Mouse (Mus musculus) midbrain, embryonic 10.5 days (tissue): ENCODE results near the gene Ypel3. TPM values are rescaled to one million over a fixed set of nuclear protein-coding genes. Genes with fewer than 3 reads are reported as not detected.
A peak's percentile ranks its signal among the peaks of the same experiment; 100 is the strongest.
"Not testable (repeated sequence)": the region's sequence is repeated elsewhere in the genome, so short reads cannot be mapped to it uniquely, and the experiment has no call there.

ENCODE experiments used
- DNase-seq: peaks from one replicate; pipeline ENCODE4 v3.0.0-alpha.2; 2017; ENCODE audit warnings: low spot score
- H3K27ac ChIP-seq: fragments of 300-500 bp; sonication (generic); replicated peaks from 2 replicates; pipeline ENCODE4 v1.5.1; 2016; ENCODE audit warnings: mild to moderate bottlenecking
- H3K27me3 ChIP-seq: fragments of 300-500 bp; sonication (generic); 2 replicates; pipeline ENCODE4 v1.6.1; 2016; ENCODE audit warnings: low read depth, mild to moderate bottlenecking; ENCODE audit not compliant: poor library complexity, severe bottlenecking
- H3K36me3 ChIP-seq: fragments of 300-500 bp; sonication (generic); 2 replicates; pipeline ENCODE4 v1.6.1; 2016; ENCODE audit warnings: mild to moderate bottlenecking, moderate library complexity
- H3K4me1 ChIP-seq: fragments of 300-500 bp; sonication (generic); 2 replicates; pipeline ENCODE4 v1.6.1; 2016
- H3K4me3 ChIP-seq: fragments of 300-500 bp; sonication (generic); 2 replicates; pipeline ENCODE4 v1.5.1; 2016; ENCODE audit warnings: mild to moderate bottlenecking, moderate library complexity
- H3K9me3 ChIP-seq: fragments of 300-500 bp; sonication (generic); replicated peaks from 2 replicates; pipeline ENCODE4 v1.6.1; 2016; ENCODE audit warnings: mild to moderate bottlenecking
- WGBS: fragments of 180-500 bp; shearing (Covaris S2); methylation state at CpG from one replicate; pipeline ENCODE4 v1.1.7; 2016; 5-methylcytosine and 5-hydroxymethylcytosine counted together
- polyA plus RNA-seq: library from polyadenylated mRNA; unstranded; fragments of >200 nt; fragmentation: Nextera tagmentation; extraction: Ambion mirVana; gene quantifications from 2 replicates; pipeline ENCODE4 v1.2.1, GENCODE M21; 2016

Ypel3 gene
- 41.0 and 60.5 TPM in 2 replicates for polyA plus RNA-seq

DNA sequence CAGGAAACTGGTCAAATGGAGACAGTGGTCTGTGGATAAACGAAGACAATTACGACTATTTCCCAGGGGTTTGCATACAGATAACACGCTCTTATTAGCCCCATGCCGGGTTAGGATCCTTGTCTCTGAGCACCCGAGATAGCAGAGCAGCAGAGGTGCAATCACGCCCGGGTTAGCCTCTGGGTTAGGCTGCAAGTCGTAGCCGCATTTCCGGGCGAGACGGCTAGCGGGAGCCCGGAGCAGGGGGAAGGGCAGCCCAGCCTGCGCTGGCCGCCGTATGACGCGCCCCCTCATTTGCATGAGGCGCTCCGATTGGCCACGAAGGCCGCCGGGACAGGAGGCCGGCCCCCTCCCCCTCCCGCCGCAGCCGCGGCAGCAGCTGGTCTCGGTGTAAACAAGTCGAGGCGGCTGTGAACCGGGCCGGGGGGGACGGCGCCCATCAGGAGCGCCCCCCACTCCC lies at the start of gene Ypel3:
TSS of gene Ypel3 (plus strand) at position 358 of the 460 bp plus-strand sequence.
- peak; percentile 92 for DNase-seq
- H3K36me3 ChIP-seq: peaks cover 14% of the 10 kb centered on the region
- H3K27me3 ChIP-seq: no peaks in the 10 kb centered on the region
- H3K4me3 ChIP-seq: peak within 1 kb of the TSS; percentile 79
- under 1% methylated on average over 37 of the region's 37 CpGs for WGBS
- H3K27ac ChIP-seq: peak within 1 kb of the TSS; percentile 96
- no peaks in the 10 kb centered on the region for H3K9me3 ChIP-seq
- H3K4me1 ChIP-seq: peaks cover 55% of the 10 kb centered on the region

DNA sequence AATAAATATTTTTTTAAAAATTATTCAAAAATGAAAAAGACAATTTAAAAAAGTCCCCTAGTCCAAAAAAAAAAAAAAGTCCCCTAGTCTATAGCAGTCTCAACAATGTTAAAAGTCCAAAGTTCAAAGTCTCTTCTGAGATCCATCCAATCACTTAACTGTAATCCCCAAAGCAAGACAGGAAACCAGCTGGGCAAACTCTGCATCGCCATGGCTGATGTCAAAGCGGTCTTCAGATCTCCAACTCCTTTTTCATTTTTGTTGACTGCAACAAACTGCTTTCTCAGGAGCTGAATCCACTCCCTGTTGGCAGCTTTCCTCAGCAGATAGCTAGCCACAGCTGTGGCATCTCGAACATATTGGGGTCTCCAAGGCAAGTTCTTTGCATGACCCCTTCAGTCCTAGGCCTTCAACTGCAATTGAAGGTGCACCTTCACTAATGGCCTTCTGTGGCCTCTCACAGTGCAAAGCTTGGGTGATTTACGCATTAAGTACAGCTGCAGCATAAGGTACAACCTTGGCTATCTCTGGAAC lies 46.4 kb upstream of the Ypel3 start:
- not testable (repeated sequence) for H3K4me3 ChIP-seq, DNase-seq, H3K27ac ChIP-seq, H3K9me3 ChIP-seq, H3K36me3 ChIP-seq, H3K27me3 ChIP-seq, H3K4me1 ChIP-seq
- WGBS: 93% methylated on average over 4 of the region's 4 CpGs

DNA sequence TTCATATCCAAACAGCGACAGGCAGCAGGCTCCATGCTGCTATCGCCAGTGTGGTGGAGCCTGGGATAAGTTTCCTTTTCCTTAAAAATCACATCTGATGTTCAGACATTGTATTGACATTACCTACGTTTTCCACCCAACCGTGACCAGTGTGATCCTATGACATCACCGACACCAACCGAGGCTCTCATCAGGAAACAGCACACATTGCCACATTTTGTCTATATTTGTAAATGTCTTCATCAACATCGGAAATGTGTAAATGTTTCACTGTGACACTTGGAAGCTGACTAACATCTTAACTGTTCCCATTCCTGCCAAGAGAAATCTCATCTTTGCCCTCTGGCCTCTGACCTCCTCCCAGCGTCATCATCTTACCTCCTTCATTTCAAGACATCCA lies 40.6 kb upstream of the Ypel3 start:
- DNase-seq: no peak
- H3K27ac ChIP-seq: no peak overlapping the region
- no peaks in the 10 kb centered on the region for H3K9me3 ChIP-seq
- 0 out of 2 replicates have a peak, but pooled peaks cover 3% of the 10 kb centered on the region for H3K4me1 ChIP-seq
- WGBS: 76% methylated on average over 8 of the region's 8 CpGs
- H3K4me3 ChIP-seq: no peak overlapping the region
- H3K36me3 ChIP-seq: no peaks in the 10 kb centered on the region
- H3K27me3 ChIP-seq: no peaks in the 10 kb centered on the region

DNA sequence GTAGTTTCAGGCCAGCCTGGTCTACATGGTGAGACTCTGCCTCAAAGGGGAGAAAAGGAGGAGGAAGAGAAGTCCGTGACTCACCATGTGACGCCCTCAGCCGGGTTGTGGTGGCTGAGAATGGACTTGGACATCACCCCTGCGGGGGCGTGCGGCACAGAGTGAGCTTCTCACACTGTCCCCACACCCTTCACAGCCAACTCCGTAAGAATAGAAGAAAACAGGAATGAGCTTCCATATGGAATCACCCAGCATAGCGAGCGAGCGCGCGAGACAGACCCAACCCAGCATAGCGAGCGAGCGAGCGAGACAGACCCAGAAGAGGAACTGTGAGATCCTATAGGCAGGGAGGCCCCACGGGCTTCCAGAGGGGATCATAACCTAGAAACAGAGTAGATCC lies 37.2 kb upstream of the Ypel3 start:
- Histone ChIP-seq H3K27me3 (no peaks in the 10 kb centered on the region), H3K4me1 (0 out of 2 replicates have a peak, but pooled peaks cover 3% of the 10 kb centered on the region), H3K27ac (no peak overlapping the region; the same call in 1 of the 2 replicates), H3K4me3 (no peak overlapping the region), H3K36me3 (no peaks in the 10 kb centered on the region), H3K9me3 (no peaks in the 10 kb centered on the region)
- no peak for DNase-seq
- 86% methylated on average over 17 of the region's 17 CpGs for WGBS

DNA sequence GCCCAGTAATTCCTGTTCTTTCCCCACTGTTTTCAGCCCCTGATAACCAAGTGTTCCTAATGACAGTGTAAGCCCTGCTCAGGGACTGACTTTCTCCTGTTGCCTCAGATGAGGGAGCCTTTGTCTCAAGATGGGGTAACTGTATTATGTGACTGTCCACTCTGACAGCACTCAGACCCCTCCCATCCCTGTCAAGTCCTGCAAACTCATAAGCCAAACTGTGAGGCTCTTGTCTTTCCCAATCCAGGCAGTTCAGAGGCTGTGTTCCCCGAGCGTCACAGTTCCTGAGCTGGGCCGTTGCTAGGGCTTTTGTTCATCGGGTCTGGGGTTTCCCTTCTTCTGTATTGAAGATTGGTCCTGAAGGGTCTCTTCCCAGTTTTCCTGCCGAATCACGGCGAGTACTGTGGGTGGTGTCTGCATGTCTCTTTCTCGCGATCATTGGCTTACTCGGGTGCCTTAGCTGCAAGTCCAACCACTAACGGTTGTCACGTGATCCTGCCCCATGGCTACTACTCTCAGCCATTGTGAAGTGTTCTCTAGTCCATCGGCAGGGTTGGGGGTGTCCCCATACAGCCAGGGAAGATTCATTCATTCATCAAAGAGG lies 36.5 kb upstream of the Ypel3 start:
- H3K4me3 ChIP-seq: no peak overlapping the region
- H3K9me3 ChIP-seq: no peaks in the 10 kb centered on the region
- 82% methylated on average over 13 of the region's 13 CpGs for WGBS
- no peaks in the 10 kb centered on the region for H3K27me3 ChIP-seq
- no peak overlapping the region for H3K27ac ChIP-seq
- no peaks in the 10 kb centered on the region for H3K36me3 ChIP-seq
- H3K4me1 ChIP-seq: 0 out of 2 replicates have a peak, but pooled peaks cover 3% of the 10 kb centered on the region
- DNase-seq: no peak

DNA sequence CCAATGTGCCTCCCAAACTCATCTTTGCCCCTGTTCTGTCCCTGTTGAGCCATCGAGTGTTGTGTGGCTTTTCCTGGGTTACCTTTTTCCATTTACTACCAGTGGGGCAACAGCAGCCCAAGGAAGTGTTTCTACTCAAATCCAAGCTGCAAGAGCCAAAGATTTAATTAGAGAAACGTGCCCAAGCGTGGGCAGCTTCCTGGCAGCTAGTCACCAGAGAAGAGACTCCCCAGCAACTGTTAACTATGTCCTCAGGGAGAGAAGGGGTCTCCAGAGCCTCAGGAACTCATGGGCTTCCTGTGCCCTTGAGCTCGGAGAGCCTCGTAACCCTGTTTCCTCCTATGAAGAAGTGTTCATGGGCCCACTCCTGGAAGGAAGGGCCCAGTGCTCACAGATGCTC lies 35.8 kb upstream of the Ypel3 start:
- no peak overlapping the region for H3K4me3 ChIP-seq
- no peaks in the 10 kb centered on the region for H3K9me3 ChIP-seq
- H3K27ac ChIP-seq: no peak overlapping the region
- H3K36me3 ChIP-seq: no peaks in the 10 kb centered on the region
- no peaks in the 10 kb centered on the region for H3K27me3 ChIP-seq
- DNase-seq: no peak
- 0 out of 2 replicates have a peak, but pooled peaks cover 3% of the 10 kb centered on the region for H3K4me1 ChIP-seq
- 83% methylated on average over 5 of the region's 5 CpGs for WGBS

DNA sequence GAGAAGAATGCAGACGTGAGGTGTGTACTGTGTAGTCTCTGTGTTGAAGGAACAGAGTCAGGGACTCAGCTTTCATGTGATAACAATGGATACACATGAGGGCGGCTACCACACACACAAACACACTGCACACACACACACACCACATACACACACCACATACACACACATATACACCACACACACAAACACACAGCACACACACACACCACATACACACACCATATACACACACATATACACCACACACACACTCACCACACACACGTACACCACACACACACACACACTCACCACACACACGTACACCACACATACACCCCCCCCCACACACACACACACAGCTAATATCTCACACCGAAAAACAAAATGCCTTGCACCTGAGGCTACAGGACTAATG lies 35.3 kb upstream of the Ypel3 start:
- no peaks in the 10 kb centered on the region for H3K27me3 ChIP-seq
- no peak overlapping the region for H3K27ac ChIP-seq
- WGBS: 88% methylated on average over 5 of the region's 5 CpGs
- no peaks in the 10 kb centered on the region for H3K9me3 ChIP-seq
- H3K4me3 ChIP-seq: no peak overlapping the region
- no peaks in the 10 kb centered on the region for H3K36me3 ChIP-seq
- DNase-seq: no peak
- H3K4me1 ChIP-seq: 0 out of 2 replicates have a peak, but pooled peaks cover 3% of the 10 kb centered on the region

DNA sequence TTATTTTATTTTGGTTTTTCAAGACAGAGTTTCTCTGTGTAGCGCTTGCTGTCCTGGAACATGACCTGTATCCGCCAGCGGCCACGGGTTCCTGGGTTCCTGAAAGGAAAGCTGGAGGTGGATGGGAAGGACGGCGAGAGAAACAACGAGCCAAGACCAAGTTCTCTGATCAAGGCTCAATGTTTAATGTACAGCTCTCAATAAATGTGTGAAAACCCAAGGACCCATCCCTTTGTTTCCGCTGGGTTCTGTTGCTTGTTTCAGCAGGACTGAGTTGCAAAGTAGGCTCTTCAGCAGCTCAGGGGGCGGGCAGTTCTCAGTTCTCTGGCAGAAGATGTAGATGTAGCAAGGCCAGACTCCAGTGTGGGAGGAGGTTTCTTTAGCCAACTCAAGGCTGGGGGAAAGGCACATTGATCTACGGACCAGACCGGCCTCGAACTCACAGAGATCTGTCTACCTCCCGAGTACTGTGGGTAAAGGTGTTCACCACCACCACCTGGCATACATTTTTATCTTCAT lies 34.7 kb upstream of the Ypel3 start:
- DNase-seq: no peak
- Histone ChIP-seq H3K4me1 (peaks cover 7% of the 10 kb centered on the region; the same call in 1 of the 2 replicates), H3K36me3 (no peaks in the 10 kb centered on the region), H3K9me3 (no peaks in the 10 kb centered on the region), H3K27ac (no peak overlapping the region), H3K27me3 (no peaks in the 10 kb centered on the region), H3K4me3 (no peak overlapping the region)
- WGBS: 91% methylated on average over 13 of the region's 13 CpGs

DNA sequence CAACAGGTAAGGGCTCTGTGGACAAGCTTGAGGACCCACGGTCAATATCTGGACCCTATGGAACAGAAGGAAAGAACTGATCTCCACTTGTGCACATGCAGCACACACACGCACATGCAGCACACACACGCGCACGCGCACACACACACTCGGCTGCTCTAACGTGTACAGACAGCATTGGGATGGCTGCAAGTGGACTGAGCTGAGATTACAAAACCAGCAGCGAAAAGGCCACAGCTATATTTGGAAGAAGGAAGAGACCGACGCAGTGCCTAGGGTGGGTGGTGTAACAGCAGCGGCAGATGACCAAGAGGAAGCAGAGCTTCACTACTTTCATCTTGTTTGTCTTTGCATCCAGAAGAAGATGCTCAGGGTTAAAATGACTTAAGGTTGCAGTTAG lies 30.7 kb upstream of the Ypel3 start:
- 95% methylated on average over 12 of the region's 12 CpGs for WGBS
- H3K9me3 ChIP-seq: no peaks in the 10 kb centered on the region
- no peak for DNase-seq

DNA sequence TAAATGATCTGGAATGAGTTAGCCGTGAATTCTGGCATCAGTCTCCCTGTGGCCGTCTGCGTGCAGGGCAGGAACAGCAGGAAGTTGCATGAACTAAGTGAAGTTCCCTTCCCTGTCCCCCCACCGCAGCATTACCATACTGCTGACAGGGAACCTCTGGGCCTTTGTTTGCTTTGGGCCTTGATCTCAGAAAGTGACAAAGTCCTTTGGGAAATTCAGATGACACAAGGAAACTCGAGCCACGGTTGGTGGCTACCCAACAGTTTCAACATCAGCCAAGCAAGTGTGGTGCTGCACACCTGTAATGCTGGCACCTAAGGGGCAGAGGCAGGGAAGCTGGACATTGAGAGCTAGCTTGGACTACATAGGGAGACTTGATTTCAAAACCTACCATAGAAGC lies 30.0 kb upstream of the Ypel3 start:
- no peak for DNase-seq
- no peaks in the 10 kb centered on the region for H3K36me3 ChIP-seq
- no peak overlapping the region for H3K4me3 ChIP-seq
- WGBS: 55% methylated on average over 6 of the region's 6 CpGs
- no peaks in the 10 kb centered on the region for H3K27me3 ChIP-seq
- H3K27ac ChIP-seq: no peak overlapping the region; the same call in 1 of the 2 replicates
- H3K4me1 ChIP-seq: peaks cover 4% of the 10 kb centered on the region; the same call in 1 of the 2 replicates
- no peaks in the 10 kb centered on the region for H3K9me3 ChIP-seq

More for the DNA sequence above, 30.7 kb upstream of the Ypel3 start:
- no peaks in the 10 kb centered on the region for H3K27me3 ChIP-seq
- no peak overlapping the region for H3K4me3 ChIP-seq
- no peaks in the 10 kb centered on the region for H3K36me3 ChIP-seq
- no peak overlapping the region for H3K27ac ChIP-seq
- H3K4me1 ChIP-seq: peaks cover 4% of the 10 kb centered on the region; the same call in 1 of the 2 replicates

DNA sequence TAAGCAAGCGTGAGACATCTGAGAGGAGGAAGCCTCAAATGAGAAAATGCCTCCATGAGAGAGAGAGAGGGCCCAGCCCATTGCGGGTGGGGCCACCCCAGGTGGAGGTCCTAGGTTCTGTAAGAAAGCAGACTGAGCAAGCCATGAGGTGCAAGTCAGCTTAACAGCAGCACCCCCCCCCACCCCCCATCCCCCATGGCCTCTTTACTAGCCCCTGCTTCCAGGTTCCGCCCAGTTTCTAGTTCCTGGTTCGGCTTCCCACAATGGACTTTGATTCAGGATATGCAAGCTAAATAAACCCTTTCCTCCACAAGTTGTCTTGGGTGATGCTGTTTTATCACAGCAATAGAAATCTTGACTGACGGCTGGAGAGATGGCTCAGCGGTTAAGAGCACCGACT lies 27.9 kb upstream of the Ypel3 start:
- Histone ChIP-seq H3K9me3 (no peaks in the 10 kb centered on the region), H3K27ac (no peak overlapping the region), H3K36me3 (no peaks in the 10 kb centered on the region), H3K27me3 (no peaks in the 10 kb centered on the region), H3K4me3 (no peak overlapping the region), H3K4me1 (peaks cover 4% of the 10 kb centered on the region; the same call in 1 of the 2 replicates)
- 78% methylated on average over 7 of the region's 7 CpGs for WGBS
- DNase-seq: no peak

DNA sequence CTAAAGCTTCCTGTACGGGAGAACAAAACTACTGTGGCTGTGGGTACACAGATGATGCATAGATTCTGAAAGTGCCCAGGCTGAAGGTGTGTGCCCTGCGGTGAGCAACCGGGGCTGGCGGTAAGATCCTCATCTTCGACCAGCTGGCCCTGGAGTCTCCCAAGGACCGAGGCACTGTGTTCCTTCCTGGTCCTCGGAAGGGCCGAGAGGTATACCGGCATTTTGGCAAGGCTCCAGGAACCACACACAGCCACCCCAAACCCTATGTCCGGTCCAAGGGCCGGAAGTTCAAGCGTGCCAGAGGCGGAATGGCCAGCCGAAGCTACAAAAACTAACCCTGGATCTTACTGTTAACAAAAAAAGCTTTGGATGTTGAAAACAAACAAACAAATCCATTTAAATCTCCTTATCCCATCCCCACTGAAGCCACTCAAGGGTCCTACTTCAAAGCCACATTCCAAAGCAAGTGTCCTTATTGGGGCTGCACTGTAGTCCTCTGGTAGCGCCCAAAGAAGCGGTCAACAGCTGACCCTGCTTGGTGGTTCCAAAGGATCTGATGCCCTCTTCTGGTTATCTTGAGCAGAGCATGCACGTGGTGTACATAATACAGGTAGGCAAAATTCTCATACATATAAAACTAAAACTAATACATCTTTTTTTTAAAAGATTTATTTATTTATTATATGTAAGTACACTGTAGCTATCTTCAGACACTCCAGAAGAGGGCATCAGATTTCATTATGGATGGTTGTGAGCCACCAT lies 27.0 kb upstream of the Ypel3 start:
- no peak overlapping the region for H3K4me3 ChIP-seq
- no peaks in the 10 kb centered on the region for H3K9me3 ChIP-seq
- H3K36me3 ChIP-seq: no peaks in the 10 kb centered on the region
- H3K27me3 ChIP-seq: no peaks in the 10 kb centered on the region
- peaks cover 9% of the 10 kb centered on the region; the same call in 1 of the 2 replicates for H3K4me1 ChIP-seq
- no peak for DNase-seq
- 95% methylated on average over 17 of the region's 17 CpGs for whole genome bisulfite sequencing
- no peak overlapping the region for H3K27ac ChIP-seq
